Mouse (Mus musculus) adrenal gland, adult (tissue): ENCODE measurements at regions not wholly inside any gene's neighbourhood (a gene's known extent, or its start where the extent isn't known, plus 50 kb on each side); places are given as distances from the start of the nearest gene placed in this dataset.

Experiments
- DNase-seq, 2 experiments: peaks; one replicate each; pipeline ENCODE4 v3.0.0; 2022 to 2023; ENCODE audit warnings: low spot score in 1 of 2; ENCODE audit not compliant: inconsistent age in 2 of 2

GRCm38 (mm10) chr2:28348453-28348852, 98.1 kb upstream of the Ppp1r26 start:
- no peak for DNase-seq

- no peak for DNase-seq
Observed at GRCm38 (mm10) chr2:28349911-28350310, 96.7 kb upstream of the Ppp1r26 start.

GRCm38 (mm10) chr2:28351445-28351844, 95.2 kb upstream of the Ppp1r26 start:
- DNase-seq, result no peak

- DNase-seq, result no peak
Observed at GRCm38 (mm10) chr2:28352903-28353302, 93.7 kb upstream of the Ppp1r26 start.

GRCm38 (mm10) chr2:28362199-28362598, 84.4 kb upstream of the Ppp1r26 start:
- no peak for DNase-seq

GRCm38 (mm10) chr2:28364623-28365022, 82.0 kb upstream of the Ppp1r26 start:
- DNase-seq, result no peak

DNA sequence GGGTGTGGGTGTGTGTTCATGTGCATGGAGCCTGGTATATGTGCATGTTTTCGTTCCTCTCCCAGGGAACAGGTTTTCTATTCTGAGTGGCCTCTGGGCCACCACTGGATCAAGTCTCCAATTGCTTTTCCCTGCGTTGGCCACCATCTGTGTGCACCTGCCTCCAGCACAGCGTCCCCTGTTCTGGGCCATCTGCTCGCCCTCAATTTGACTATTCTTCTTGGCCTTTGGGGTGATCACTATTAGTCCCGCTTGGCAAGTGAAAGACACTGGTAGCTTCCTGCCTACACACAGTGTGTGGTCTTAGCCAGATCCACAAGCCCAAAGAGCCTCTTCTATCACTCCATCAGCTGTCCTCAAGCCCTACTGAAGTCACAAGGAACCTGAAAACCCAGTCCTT, 80.8 kb upstream of the Ppp1r26 start:
- no peak for DNase-seq

- peak; percentile 62 to 86 for DNase-seq
Observed at GRCm38 (mm10) chr2:28374838-28375237, 71.8 kb upstream of the Ppp1r26 start.

GRCm38 (mm10) chr2:28377948-28378822, 68.4 kb upstream of the Ppp1r26 start:
- DNase-seq, result no peak

- DNase-seq, result no peak
Observed at GRCm38 (mm10) chr2:28382051-28382802, 64.4 kb upstream of the Ppp1r26 start.

- no peak for DNase-seq
Observed at GRCm38 (mm10) chr2:28384875-28385274, 61.7 kb upstream of the Ppp1r26 start.

DNA sequence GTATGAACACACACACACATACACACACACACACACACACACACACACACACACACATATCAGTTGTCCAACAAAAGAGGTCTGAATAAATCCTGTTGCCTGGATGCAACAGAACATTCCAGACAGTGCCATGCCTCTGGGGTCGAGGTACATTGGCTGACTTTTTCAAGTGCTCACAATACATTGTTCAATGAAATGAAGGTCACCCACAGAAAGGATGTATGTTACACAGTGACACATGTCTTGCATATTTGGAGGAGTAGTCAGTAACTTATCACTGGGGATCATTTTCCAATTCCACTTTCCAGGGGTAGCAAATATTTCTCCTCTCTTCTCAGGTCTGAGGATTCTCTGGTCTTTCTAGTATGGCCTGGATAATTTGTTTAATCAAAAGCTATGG, 59.8 kb upstream of the Ppp1r26 start:
- no peak for DNase-seq

GRCm38 (mm10) chr2:28387422-28387836, 59.2 kb upstream of the Ppp1r26 start:
- no peak for DNase-seq

GRCm38 (mm10) chr2:28387926-28388325, 58.7 kb upstream of the Ppp1r26 start:
- no peak for DNase-seq

- DNase-seq, result peak in 1 of 2 experiments; percentile 43
Observed at GRCm38 (mm10) chr2:28389703-28390102, 56.9 kb upstream of the Ppp1r26 start.

GRCm38 (mm10) chr2:28395391-28395790, 51.2 kb upstream of the Ppp1r26 start:
- DNase-seq, result no peak
